Mouse (Mus musculus): Measurements from ENCODE around the gene Grip1.

DNA sequence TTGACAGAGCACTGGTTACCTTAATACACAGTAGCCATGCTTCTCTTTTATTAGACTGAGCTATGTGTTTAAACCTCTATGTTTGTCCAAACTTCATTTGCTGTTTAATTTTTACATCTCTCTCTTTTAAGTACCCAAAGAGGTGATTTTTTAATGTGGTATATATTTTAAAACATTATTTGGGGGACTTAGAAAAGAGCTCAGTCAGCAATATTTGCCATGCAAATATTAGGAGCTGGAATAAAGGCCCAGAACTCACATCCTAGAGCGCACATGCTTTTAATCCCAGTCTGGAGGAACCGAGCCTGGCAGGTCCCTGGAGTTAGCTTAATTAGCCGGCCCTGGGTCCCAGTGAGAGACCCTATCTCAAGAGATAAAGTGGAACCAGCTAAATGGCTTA, 507.3 kb downstream of the Grip1 start:
- TF ChIP-seq CTCF (IDR thresholded peaks at IDR 0.05; ENCODE audit: low read depth) (no peak), EP300 (IDR thresholded peaks at IDR 0.05; ENCODE audit: low read depth) (no peak)

All from heart, postnatal 0 days (tissue).